Mouse (Mus musculus) layer of hippocampus, adult 9-10 months (tissue): ENCODE measurements at regions not wholly inside any gene's neighbourhood (a gene's known extent, or its start where the extent isn't known, plus 50 kb on each side); places are given as distances from the start of the nearest gene placed in this dataset.

Source experiments
- DNase-seq: peaks from one replicate; pipeline ENCODE4 v3.0.0; 2022; ENCODE audit warnings: low spot score

- no peak for DNase-seq
These were observed 149.9 kb upstream of the Tshz3 start for GRCm38 (mm10) chr7:36548007-36548406.

DNA sequence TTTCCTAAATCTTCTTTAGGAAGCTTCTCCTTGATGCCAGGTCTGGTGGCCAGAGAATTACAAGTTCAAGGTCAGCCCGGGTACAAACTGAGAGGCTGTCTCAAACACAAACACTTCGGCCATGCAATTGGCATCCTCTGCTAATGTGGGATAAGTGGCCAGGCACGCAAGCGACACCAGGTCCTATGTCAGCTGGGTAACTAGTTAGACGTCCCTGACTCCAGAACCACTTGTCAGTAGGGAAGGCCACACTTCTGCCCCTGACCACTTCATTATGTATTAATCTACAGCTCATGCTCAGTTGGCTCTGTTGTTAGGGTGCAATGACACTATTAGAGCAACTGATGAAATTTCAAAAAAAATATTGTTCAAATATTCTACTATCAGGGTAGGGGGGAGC, 149.5 kb upstream of the Tshz3 start:
- DNase-seq = no peak

DNA sequence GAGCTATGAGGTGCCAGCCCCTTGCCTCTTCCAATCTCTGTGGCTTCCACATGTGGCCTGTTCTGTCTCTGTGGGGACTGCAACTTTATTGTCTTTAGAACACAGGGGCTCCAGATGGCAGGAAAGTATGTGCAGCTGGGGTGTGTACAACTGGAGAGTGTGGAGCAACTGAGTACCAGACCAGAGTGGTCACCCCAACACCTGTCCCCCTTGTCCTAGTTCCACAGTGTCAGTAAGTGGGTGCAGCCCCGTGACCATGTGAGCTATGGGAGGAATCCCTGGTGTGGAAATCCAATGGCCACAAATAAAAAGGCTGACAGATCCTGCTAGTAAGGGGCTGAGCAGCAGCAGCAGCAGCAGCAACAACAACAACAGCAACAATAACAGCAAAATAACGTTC, 126.9 kb upstream of the Tshz3 start:
- DNase-seq = no peak

DNA sequence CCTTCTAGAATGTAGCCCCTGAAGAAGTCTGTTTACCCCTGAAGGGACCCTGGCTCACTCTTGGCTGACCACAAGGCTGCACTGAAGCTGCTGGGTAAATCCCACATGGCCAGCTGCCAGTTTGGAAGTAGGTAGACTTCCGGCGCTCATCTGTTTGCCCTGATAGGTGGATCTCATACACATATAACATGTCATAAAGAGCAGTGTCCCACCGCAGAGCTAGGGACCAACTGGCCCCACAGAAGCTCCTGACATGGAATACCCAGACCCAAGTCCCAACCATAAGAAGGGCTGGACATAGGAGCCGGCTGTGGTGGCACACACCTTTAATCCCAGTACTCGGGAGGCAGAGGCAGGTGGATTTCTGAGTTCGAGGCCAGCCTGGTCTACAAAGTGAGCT, 115.8 kb upstream of the Tshz3 start:
- no peak for DNase-seq

DNA sequence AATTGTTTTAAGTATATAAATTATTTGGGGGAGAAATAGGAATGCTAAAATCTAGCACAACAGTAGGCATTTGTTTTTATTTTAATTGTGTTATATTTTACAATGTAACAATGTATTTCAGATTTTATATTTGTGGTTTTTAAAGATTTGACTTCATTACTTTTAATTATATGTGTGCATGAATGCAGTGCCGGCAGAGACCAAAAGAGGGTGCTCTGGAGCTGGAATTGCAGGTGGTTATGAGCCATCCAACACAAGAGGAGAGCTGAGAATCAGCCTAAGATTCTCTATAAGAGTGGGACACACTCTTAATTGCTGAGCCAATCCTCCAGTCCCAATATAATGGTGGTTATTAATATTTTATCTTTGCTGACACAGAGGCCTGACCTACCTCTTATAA, 112.9 kb upstream of the Tshz3 start:
- DNase-seq = no peak

DNA sequence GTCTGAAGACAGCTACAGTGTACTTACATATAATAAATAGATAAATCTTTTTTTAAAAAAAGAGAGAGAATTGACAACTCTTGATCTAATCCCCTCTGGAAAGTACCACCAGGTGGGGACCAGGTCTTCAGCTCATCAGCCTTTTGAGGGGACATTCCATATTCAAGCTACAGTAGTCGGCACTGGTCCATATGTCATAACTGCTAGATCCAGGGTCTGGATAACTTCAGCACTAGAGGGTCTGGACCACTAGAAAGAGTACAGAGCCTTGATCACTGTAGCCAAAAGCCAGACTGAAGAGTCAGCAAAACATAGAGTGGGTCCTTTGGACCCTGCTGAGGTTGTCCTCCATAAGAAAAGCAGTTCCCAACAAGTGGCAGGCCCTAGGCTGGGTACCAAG, 106.4 kb upstream of the Tshz3 start:
- no peak for DNase-seq

- no peak for DNase-seq
These were observed 101.2 kb upstream of the Tshz3 start for GRCm38 (mm10) chr7:36596630-36597301.

- no peak for DNase-seq
These were observed 92.8 kb upstream of the Tshz3 start for GRCm38 (mm10) chr7:36605026-36605698.

- DNase-seq = no peak
These were observed 77.7 kb upstream of the Tshz3 start for GRCm38 (mm10) chr7:36620256-36620655.

DNA sequence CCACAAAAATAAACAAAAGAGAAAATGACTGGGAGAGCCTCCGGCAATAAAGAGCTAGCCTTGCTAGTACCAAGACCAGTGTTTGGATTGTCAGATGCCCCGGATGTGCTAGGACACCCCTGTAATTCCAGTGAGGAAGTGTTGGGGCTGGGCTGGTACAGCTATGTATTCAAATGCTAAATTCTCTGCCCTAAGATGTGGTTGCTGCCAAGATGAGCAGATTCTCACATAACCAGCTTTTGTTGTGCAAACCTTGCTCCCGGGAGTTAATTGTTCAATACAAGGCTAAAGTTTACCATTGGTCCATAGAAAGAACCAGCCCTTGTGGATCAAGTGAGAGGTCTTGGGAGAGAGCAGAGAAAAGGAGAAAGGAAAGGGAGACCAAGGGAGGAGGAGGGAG, 53.7 kb upstream of the Tshz3 start:
- DNase-seq = no peak
